Mouse (Mus musculus) MEL (cell line): Measurements from ENCODE around the gene Pi16. TPM values are rescaled to one million over a fixed set of nuclear protein-coding genes. Genes with fewer than 3 reads are reported as not detected.

ENCODE experiments used
- DNase-seq: peaks from one replicate; pipeline ENCODE4 v3.0.0; 2011; ENCODE audit warnings: low read depth, low spot score
- H3K27ac ChIP-seq: 2 replicates; pipeline ENCODE4 v1.5.1; 2012; ENCODE audit warnings: low read depth, mild to moderate bottlenecking, control low read depth, low read length, moderate library complexity; ENCODE audit not compliant: control insufficient read depth
- H3K27me3 ChIP-seq, 2 experiments: fragments of 150-350 bp in 1 of 2; sonication (generic) in 1 of 2; 2 replicates each; pipeline ENCODE4 v1.6.1; 2012; ENCODE audit warnings: low read length in 2 of 2, mild to moderate bottlenecking in 2 of 2, improper control_type of control experiment in 1 of 2, moderate library complexity in 1 of 2; ENCODE audit not compliant: insufficient read depth in 2 of 2, control insufficient read depth in 1 of 2
- H3K36me3 ChIP-seq, 2 experiments: 2 replicates each; pipeline ENCODE4 v1.6.1; 2012 to 2014; ENCODE audit warnings: low read length in 2 of 2, improper control_type of control experiment in 1 of 2, inconsistent platforms in 1 of 2, mild to moderate bottlenecking in 1 of 2; ENCODE audit not compliant: insufficient read depth in 2 of 2, control insufficient read depth in 1 of 2
- H3K4me1 ChIP-seq, 2 experiments: fragments of 150-350 bp in 1 of 2; sonication (generic) in 1 of 2; 2 replicates each; pipeline ENCODE4 v1.6.1; 2012; ENCODE audit warnings: low read length in 2 of 2, improper control_type of control experiment in 1 of 2, mild to moderate bottlenecking in 1 of 2; ENCODE audit not compliant: insufficient read depth in 2 of 2, control insufficient read depth in 1 of 2
- H3K4me3 ChIP-seq, 2 experiments: fragments of 150-350 bp in 1 of 2; sonication (generic) in 1 of 2; 2 replicates each; pipeline ENCODE4 v1.5.1; 2012; ENCODE audit warnings: low read depth in 2 of 2, low read length in 2 of 2, mild to moderate bottlenecking in 2 of 2, moderate library complexity in 2 of 2, control low read depth in 1 of 2, improper control_type of control experiment in 1 of 2; ENCODE audit not compliant: control insufficient read depth in 1 of 2, insufficient read depth in 1 of 2
- H3K79me2 ChIP-seq: 2 replicates; pipeline ENCODE4 v1.6.1; 2012; ENCODE audit warnings: mild to moderate bottlenecking, low read length, moderate library complexity; ENCODE audit not compliant: control insufficient read depth, poor library complexity, insufficient read depth
- H3K9ac ChIP-seq: 2 replicates; pipeline ENCODE4 v1.6.1; 2012; ENCODE audit warnings: low read depth, mild to moderate bottlenecking, control low read depth, low read length, moderate library complexity; ENCODE audit not compliant: control insufficient read depth, poor library complexity, severe bottlenecking
- H3K9me3 ChIP-seq: fragments of 150-350 bp; sonication (generic); replicated peaks from 2 replicates; pipeline ENCODE4 v1.6.1; 2012; ENCODE audit warnings: mild to moderate bottlenecking, low read length, improper control_type of control experiment, moderate library complexity; ENCODE audit not compliant: insufficient read depth
- CHD2 ChIP-seq: IDR thresholded peaks from 2 replicates; pipeline ENCODE4 v1.6.1; 2011; ENCODE audit warnings: low read length, improper control_type of control experiment
- E2F4 ChIP-seq: IDR thresholded peaks from 2 replicates; pipeline ENCODE4 v1.6.1; 2011; ENCODE audit warnings: low read depth, low read length, improper control_type of control experiment, borderline replicate concordance
- EP300 ChIP-seq, 2 experiments: IDR thresholded peaks; 2 replicates each; pipeline ENCODE4 v1.6.1; 2011; ENCODE audit warnings: improper control_type of control experiment in 2 of 2, low read length in 2 of 2, low read depth in 1 of 2, mild to moderate bottlenecking in 1 of 2
- GATA1 ChIP-seq: IDR thresholded peaks from 2 replicates; pipeline ENCODE4 v1.6.1; 2011; ENCODE audit warnings: low read depth, low read length, improper control_type of control experiment
- JUND ChIP-seq: IDR thresholded peaks from 2 replicates; pipeline ENCODE4 v1.6.1; 2011; ENCODE audit warnings: low read depth, mild to moderate bottlenecking, improper control_type of control experiment, low read length
- MAFK ChIP-seq: IDR thresholded peaks from 2 replicates; pipeline ENCODE4 v1.6.1; 2011; ENCODE audit warnings: low read depth, mild to moderate bottlenecking, low read length, improper control_type of control experiment, borderline replicate concordance
- MAZ ChIP-seq: IDR thresholded peaks from 2 replicates; pipeline ENCODE4 v1.6.1; 2012; ENCODE audit warnings: low read depth, mild to moderate bottlenecking, inconsistent platforms, low read length, improper control_type of control experiment
- MXI1 ChIP-seq: IDR thresholded peaks from 2 replicates; pipeline ENCODE4 v1.6.1; 2011; ENCODE audit warnings: mild to moderate bottlenecking, low read depth, low read length, improper control_type of control experiment
- MYB ChIP-seq: IDR thresholded peaks from 2 replicates; pipeline ENCODE4 v1.6.1; 2011; ENCODE audit warnings: mild to moderate bottlenecking, low read depth, low read length, improper control_type of control experiment
- MYC ChIP-seq: IDR thresholded peaks from 2 replicates; pipeline ENCODE4 v1.6.1; 2011; ENCODE audit warnings: low read depth, mild to moderate bottlenecking, low read length, improper control_type of control experiment, moderate library complexity
- NELFE ChIP-seq: IDR thresholded peaks from 2 replicates; pipeline ENCODE4 v1.6.1; 2011; ENCODE audit warnings: low read depth, low read length, improper control_type of control experiment
- RAD21 ChIP-seq: IDR thresholded peaks from 2 replicates; pipeline ENCODE4 v1.6.1; 2011; ENCODE audit warnings: mild to moderate bottlenecking, low read depth, low read length, improper control_type of control experiment
- TBP ChIP-seq: IDR thresholded peaks from 2 replicates; pipeline ENCODE4 v1.8.0; 2011; ENCODE audit warnings: low read depth, low read length, improper control_type of control experiment
- UBTF ChIP-seq: IDR thresholded peaks from 2 replicates; pipeline ENCODE4 v1.6.1; 2012; ENCODE audit warnings: low read depth, mild to moderate bottlenecking, inconsistent platforms, low read length, improper control_type of control experiment, moderate library complexity, borderline replicate concordance; ENCODE audit not compliant: insufficient read depth
- USF1 ChIP-seq: IDR thresholded peaks from 2 replicates; pipeline ENCODE4 v1.6.1; 2014; ENCODE audit warnings: low read depth, mild to moderate bottlenecking, inconsistent platforms, low read length, improper control_type of control experiment, moderate library complexity
- USF2 ChIP-seq, 2 experiments: IDR thresholded peaks; 2 replicates each; pipeline ENCODE4 v1.6.1; 2011 to 2012; ENCODE audit warnings: improper control_type of control experiment in 2 of 2, low read length in 2 of 2, borderline replicate concordance in 1 of 2, inconsistent platforms in 1 of 2, low read depth in 1 of 2, mild to moderate bottlenecking in 1 of 2; ENCODE audit not compliant: insufficient read depth in 1 of 2
- ZC3H11A ChIP-seq: IDR thresholded peaks from 2 replicates; pipeline ENCODE4 v1.6.1; 2012; ENCODE audit warnings: low read depth, mild to moderate bottlenecking, inconsistent platforms, low read length, improper control_type of control experiment
- ZMIZ1 ChIP-seq: IDR thresholded peaks from 2 replicates; pipeline ENCODE4 v1.6.1; 2012; ENCODE audit warnings: low read depth, mild to moderate bottlenecking, inconsistent platforms, low read length, improper control_type of control experiment, moderate library complexity
- ZNF384 ChIP-seq: IDR thresholded peaks from 2 replicates; pipeline ENCODE4 v1.6.1; 2012; ENCODE audit warnings: low read depth, mild to moderate bottlenecking, inconsistent platforms, low read length, improper control_type of control experiment
- polyA plus RNA-seq, 2 experiments: library from polyadenylated mRNA; stranded (reverse) in 1 of 2; unstranded in 1 of 2; fragments of >175 nt in 1 of 2; fragments of >200 nt in 1 of 2; gene quantifications; 2 replicates each; pipeline versions ENCODE4 v1.2.1 to v1.2.4; 2012; ENCODE audit warnings: low replicate concordance in 2 of 2, low read depth in 1 of 2; ENCODE audit not compliant: insufficient read length in 2 of 2, insufficient read depth in 1 of 2, missing spikeins in 1 of 2
- total RNA-seq: library from RNA; depleted of rRNA; stranded (reverse); fragments of 300-350 nt; gene quantifications from 2 replicates; pipeline ENCODE4 v1.2.3, GENCODE M21; 2012

Pi16 gene
- total and polyA plus RNA-seq, 3 experiments = 0.08 to 0.42 TPM; not detected in 1

GRCm38 (mm10) chr17:29325831-29326230 lies 8.4 kb downstream of the Pi16 start:
- H3K36me3 ChIP-seq = peaks cover 0 to 11% of the 10 kb centered on the region in 2 experiments; a peak in 2 of 4 replicates
- H3K27me3 ChIP-seq = no peaks in the 10 kb centered on the region
- no peak overlapping the region for H3K27ac ChIP-seq
- H3K79me2 ChIP-seq = no peaks in the 10 kb centered on the region
- H3K4me1 ChIP-seq = peaks cover 2 to 14% of the 10 kb centered on the region in 2 experiments; a peak in 3 of 4 replicates
- DNase-seq = no peak
- TF ChIP-seq ZNF384 (no peak), EP300 (IDR thresholded peaks at IDR 0.05; ENCODE audit: low read depth in 1 of 2, low read length in 2 of 2) (no peak), E2F4 (no peak), MAZ (no peak)
- no peak overlapping the region for H3K4me3 ChIP-seq
- no peak overlapping the region for H3K9ac ChIP-seq
- H3K9me3 ChIP-seq = no peaks in the 10 kb centered on the region

GRCm38 (mm10) chr17:29326531-29327529 lies 9.3 kb downstream of the Pi16 start:
- H3K4me3 ChIP-seq = no peak overlapping the region
- no peak for DNase-seq
- no peak for TF ChIP-seq MYC
- no peak for TF ChIP-seq UBTF
- TF ChIP-seq USF1 = no peak
- TF ChIP-seq MAFK = no peak
- H3K9ac ChIP-seq = no peak overlapping the region
- no peaks in the 10 kb centered on the region for H3K79me2 ChIP-seq
- H3K27ac ChIP-seq = no peak overlapping the region
- H3K27me3 ChIP-seq = no peaks in the 10 kb centered on the region
- H3K4me1 ChIP-seq = peaks cover 2 to 14% of the 10 kb centered on the region in 2 experiments; a peak in 3 of 4 replicates
- peaks cover 0 to 11% of the 10 kb centered on the region in 2 experiments; a peak in 2 of 4 replicates for H3K36me3 ChIP-seq
- no peaks in the 10 kb centered on the region for H3K9me3 ChIP-seq

GRCm38 (mm10) chr17:29327691-29328090 lies 10.2 kb downstream of the Pi16 start:
- H3K4me1 ChIP-seq = peaks cover 2 to 12% of the 10 kb centered on the region in 2 experiments; a peak in 3 of 4 replicates
- no peaks in the 10 kb centered on the region for H3K27me3 ChIP-seq
- no peaks in the 10 kb centered on the region for H3K79me2 ChIP-seq
- H3K9me3 ChIP-seq = no peaks in the 10 kb centered on the region
- DNase-seq = no peak
- no peak overlapping the region for H3K9ac ChIP-seq
- H3K4me3 ChIP-seq = no peak overlapping the region
- no peak for TF ChIP-seq ZMIZ1
- TF ChIP-seq CHD2 = no peak
- no peak for TF ChIP-seq GATA1
- no peak for TF ChIP-seq MXI1
- no peak for TF ChIP-seq JUND
- no peak for TF ChIP-seq MAFK
- TF ChIP-seq NELFE = no peak
- no peak for TF ChIP-seq RAD21
- TF ChIP-seq TBP = no peak
- TF ChIP-seq ZC3H11A = no peak
- TF ChIP-seq MYB = no peak
- TF ChIP-seq USF2 (IDR thresholded peaks at IDR 0.05; ENCODE audit: borderline replicate concordance in 1 of 2, insufficient read depth in 1 of 2, low read depth in 1 of 2, low read length in 2 of 2) = no peak
- peaks cover 0 to 10% of the 10 kb centered on the region in 2 experiments; a peak in 2 of 4 replicates for H3K36me3 ChIP-seq
- H3K27ac ChIP-seq = no peak overlapping the region
